In genomic region chr5:37708124-37708523, GRCm38 (mm10) we compare ENCODE assay signal across 15 mouse cellular contexts. TPM values are rescaled to one million over a fixed set of nuclear protein-coding genes. Genes with fewer than 3 reads are reported as not detected.
A peak's percentile ranks its signal among the peaks of the same experiment; 100 is the strongest.
DNase-seq lines count a peak whose midpoint lies in the region; ATAC-seq and TF ChIP-seq lines count a peak whose summit lies in the region.
"Had no signal": no experiment of that assay in that cellular context is flagged by ENCODE, and none has a peak within 500 bp of the region (broad histone marks: within the 10 kb centered on the region; RNA-seq: fewer than 3 reads in every experiment).

No protein-coding gene starts in this region.

- peak; percentile 51 for TF ChIP-seq CTCF in layer of hippocampus, adult 2 months (conservative IDR thresholded peaks at IDR 0.05)

- H3K9me3 ChIP-seq in heart, embryonic 12.5 days (replicated peaks): peaks cover 12% of the 10 kb centered on the region
- H3K9me3 ChIP-seq: intestine, embryonic 15.5 days had no signal

- peak; percentile 43 for DNase-seq in heart, adult 11 months
- no peak for DNase-seq in layer of hippocampus, adult 2 months (ENCODE audit: low spot score in 2 of 2)
- DNase-seq in layer of hippocampus, adult 9-11 months: no peak
- DNase-seq in 416B (ENCODE audit: low read depth): peak; percentile 4
- peak; percentile 55 for DNase-seq in R1 (ENCODE audit: low read depth, low spot score)
- DNase-seq in MN1 (ENCODE audit: low spot score): no peak
- DNase-seq in left cerebral cortex, adult 18-20 months (ENCODE audit: low spot score in 2 of 2): no peak
- DNase-seq: cerebellum, adult 11-12 months; lung, postnatal 14 days had no signal

- H3K4me2 ChIP-seq in heart, embryonic 12.5 days: no peak overlapping the region
- H3K4me2 ChIP-seq: intestine, embryonic 15.5 days; midbrain, embryonic 11.5 days; neural tube, embryonic 12.5 days had no signal

- H3K4me3 ChIP-seq in heart, embryonic 12.5 days: no peak overlapping the region
- H3K4me3 ChIP-seq in layer of hippocampus, adult 2 months: no peak overlapping the region
- H3K4me3 ChIP-seq: erythroblast, embryonic 14.5 days; intestine, embryonic 15.5 days; neural tube, embryonic 12.5 days had no signal

- 62% methylated on average over 3 of the region's 3 CpGs for WGBS in heart, embryonic 12.5 days

- no peak overlapping the region for H3K27ac ChIP-seq in heart, embryonic 12.5 days (ENCODE audit: poor library complexity, severe bottlenecking)
- H3K27ac ChIP-seq in layer of hippocampus, adult 2 months: no peak overlapping the region
- H3K27ac ChIP-seq: intestine, embryonic 15.5 days; neural tube, embryonic 12.5 days had no signal

- no peaks in the 10 kb centered on the region for H3K36me3 ChIP-seq in heart, embryonic 12.5 days
- H3K36me3 ChIP-seq: intestine, embryonic 15.5 days; neural tube, embryonic 12.5 days had no signal

- H3K4me1 ChIP-seq in heart, embryonic 12.5 days (replicated peaks): no peaks in the 10 kb centered on the region
- H3K4me1 ChIP-seq: intestine, embryonic 15.5 days; neural tube, embryonic 12.5 days had no signal

- no peaks in the 10 kb centered on the region for H3K27me3 ChIP-seq in heart, embryonic 12.5 days (replicated peaks)
- H3K27me3 ChIP-seq: intestine, embryonic 15.5 days; neural tube, embryonic 12.5 days had no signal

- no peak for ATAC-seq in heart, embryonic 12.5 days (ENCODE audit: insufficient number of reproducible peaks, low FRiP score)
- ATAC-seq: intestine, embryonic 15.5 days had no signal

- no peak overlapping the region for H3K9ac ChIP-seq in heart, embryonic 12.5 days
- H3K9ac ChIP-seq: intestine, embryonic 15.5 days; neural tube, embryonic 12.5 days had no signal

RNA-seq across cellular contexts. Expression of gene Stk32b, which starts 8.8 kb away (rescaled TPM):
- 0.50 and 0.75 TPM in 2 replicates for polyA plus RNA-seq in heart, embryonic 12.5 days (2016; fragmentation: Nextera tagmentation; extraction: Ambion mirVana)
- total RNA-seq in layer of hippocampus, adult 2 months (2021): 1 to 10 TPM; 5.4 to 7.5 TPM
- total RNA-seq in left cerebral cortex, adult 18-20 months (2021): 1 to 10 TPM; 2.1 to 2.4 TPM
- polyA plus RNA-seq: C2C12 had no signal

RNA-seq across cellular contexts. Expression of gene Cytl1, which starts 27.2 kb away (rescaled TPM):
- 2.8 and 3.8 TPM in 2 replicates for polyA plus RNA-seq in heart, embryonic 12.5 days (2016; fragmentation: Nextera tagmentation; extraction: Ambion mirVana)
- 1 to 10 TPM; 1.0 to 1.2 TPM for total RNA-seq in layer of hippocampus, adult 2 months (2021)
- total RNA-seq in left cerebral cortex, adult 18-20 months (2021): 1 to 10 TPM in 1 of 2 experiments, under 1 TPM in 1; 0.77 to 2.7 TPM
- polyA plus RNA-seq: C2C12; erythroblast, embryonic 14.5 days; midbrain, embryonic 11.5 days had no signal

Comparison
In these comparisons a context has a peak if more than half of its experiments do, and no peak if none do; other contexts are left out.
1. DNase-seq: peak in heart, adult 11 months (single experiment), 416B (single experiment) and R1 (single experiment); none in layer of hippocampus, adult 2 months (0 of 2), layer of hippocampus, adult 9-11 months (single experiment), MN1 (single experiment) and left cerebral cortex, adult 18-20 months (0 of 2).